Mouse (Mus musculus) CH12.LX (cell line): ENCODE data around the gene Ebna1bp2. TPM values are rescaled to one million over a fixed set of nuclear protein-coding genes. Genes with fewer than 3 reads are reported as not detected.

Experiments used
- DNase-seq: peaks from one replicate; pipeline ENCODE4 v3.0.0-alpha.2; 2013; ENCODE audit errors: extremely low read depth
- H3K27ac ChIP-seq: 2 replicates; pipeline ENCODE4 v1.5.1; 2012; ENCODE audit warnings: low read depth, mild to moderate bottlenecking, control low read depth, moderate library complexity; ENCODE audit not compliant: insufficient read depth
- H3K27me3 ChIP-seq: replicated peaks from 2 replicates; pipeline ENCODE3; 2012; ENCODE audit warnings: inconsistent platforms
- H3K36me3 ChIP-seq, 2 experiments: replicated peaks in 1 of 2; 2 replicates each; pipeline versions ENCODE3 to v1.6.1; 2012; ENCODE audit warnings: inconsistent platforms in 1 of 2, low read length in 1 of 2, mild to moderate bottlenecking in 1 of 2, mixed read lengths in 1 of 2, moderate library complexity in 1 of 2; ENCODE audit not compliant: control insufficient read depth in 1 of 2, insufficient read depth in 1 of 2
- H3K4me1 ChIP-seq, 2 experiments: 2 replicates each; pipeline ENCODE4 v1.6.1; 2012; ENCODE audit warnings: inconsistent platforms in 1 of 2, moderate library complexity in 1 of 2; ENCODE audit not compliant: insufficient read depth in 2 of 2, control insufficient read depth in 1 of 2
- H3K4me2 ChIP-seq: 2 replicates; pipeline ENCODE4 v1.6.1; 2012; ENCODE audit warnings: low read depth, mild to moderate bottlenecking, control low read depth; ENCODE audit not compliant: poor library complexity, insufficient read depth, severe bottlenecking
- H3K4me3 ChIP-seq, 3 experiments: fragments of 150-350 bp in 1 of 3; sonication (generic) in 1 of 3; replicated peaks in 1 of 3; 2 replicates each; pipeline versions ENCODE3 to v1.5.1; 2011 to 2012; ENCODE audit warnings: low read depth in 2 of 3, low read length in 2 of 3, mild to moderate bottlenecking in 2 of 3, moderate library complexity in 2 of 3, control low read depth in 1 of 3, improper control_type of control experiment in 1 of 3, inconsistent platforms in 1 of 3, mixed read lengths in 1 of 3; ENCODE audit not compliant: poor library complexity in 1 of 3
- H3K79me2 ChIP-seq: replicated peaks from 2 replicates; pipeline ENCODE4 v1.6.1; 2012; ENCODE audit warnings: mild to moderate bottlenecking, moderate library complexity; ENCODE audit not compliant: control insufficient read depth, poor library complexity, insufficient read depth, severe bottlenecking; ENCODE audit errors: extremely low read depth
- H3K9ac ChIP-seq: 2 replicates; pipeline ENCODE4 v1.6.1; 2012; ENCODE audit warnings: low read depth, mild to moderate bottlenecking, control low read depth, moderate library complexity; ENCODE audit not compliant: insufficient read depth
- H3K9me3 ChIP-seq: replicated peaks from 2 replicates; pipeline ENCODE3; 2012; ENCODE audit warnings: low read length, inconsistent platforms, mixed read lengths
- BHLHE40 ChIP-seq: IDR thresholded peaks from 2 replicates; pipeline ENCODE4 v1.6.1; 2011; ENCODE audit warnings: mild to moderate bottlenecking, low read depth, low read length, improper control_type of control experiment
- CHD1 ChIP-seq: IDR thresholded peaks from 2 replicates; pipeline ENCODE4 v1.6.1; 2012; ENCODE audit warnings: low read depth, low read length, improper control_type of control experiment, inconsistent platforms
- CHD2 ChIP-seq: IDR thresholded peaks from 2 replicates; pipeline ENCODE4 v1.6.1; 2011; ENCODE audit warnings: low read length, improper control_type of control experiment
- CTCF ChIP-seq, 2 experiments: IDR thresholded peaks in 1 of 2; conservative IDR thresholded peaks in 1 of 2; 2 replicates each; pipeline ENCODE4 v1.5.1; 2011 to 2012; ENCODE audit warnings: low read depth in 2 of 2, low read length in 2 of 2, improper control_type of control experiment in 1 of 2, inconsistent platforms in 1 of 2, mild to moderate bottlenecking in 1 of 2, moderate library complexity in 1 of 2
- ELF1 ChIP-seq: IDR thresholded peaks from 2 replicates; pipeline ENCODE4 v1.6.1; 2014; ENCODE audit warnings: low read depth, mild to moderate bottlenecking, inconsistent platforms, low read length, improper control_type of control experiment
- EP300 ChIP-seq: IDR thresholded peaks from 2 replicates; pipeline ENCODE4 v1.6.1; 2011; ENCODE audit warnings: low read length, improper control_type of control experiment
- GABPA ChIP-seq: IDR thresholded peaks from 2 replicates; pipeline ENCODE4 v1.6.1; 2012; ENCODE audit warnings: low read depth, low read length, improper control_type of control experiment, inconsistent platforms; ENCODE audit not compliant: insufficient replicate concordance
- IRF4 ChIP-seq: IDR thresholded peaks from 2 replicates; pipeline ENCODE4 v1.6.1; 2014; ENCODE audit warnings: low read depth, mild to moderate bottlenecking, inconsistent platforms, low read length, improper control_type of control experiment
- KAT2A ChIP-seq: IDR thresholded peaks from 2 replicates; pipeline ENCODE4 v1.6.1; 2012; ENCODE audit warnings: low read length, improper control_type of control experiment, inconsistent platforms; ENCODE audit not compliant: insufficient replicate concordance
- MAX ChIP-seq: IDR thresholded peaks from 2 replicates; pipeline ENCODE4 v1.6.1; 2011; ENCODE audit warnings: low read length, improper control_type of control experiment
- MAZ ChIP-seq: IDR thresholded peaks from 2 replicates; pipeline ENCODE4 v1.6.1; 2012; ENCODE audit warnings: low read depth, mild to moderate bottlenecking, inconsistent platforms, low read length, improper control_type of control experiment, moderate library complexity
- NRF1 ChIP-seq: IDR thresholded peaks from 2 replicates; pipeline ENCODE4 v1.6.1; 2014; ENCODE audit warnings: low read depth, mild to moderate bottlenecking, inconsistent platforms, low read length, improper control_type of control experiment, moderate library complexity
- PAX5 ChIP-seq: IDR thresholded peaks from 2 replicates; pipeline ENCODE4 v1.6.1; 2012; ENCODE audit warnings: low read length, inconsistent platforms, mixed read lengths
- POLR2A ChIP-seq: IDR thresholded peaks from 2 replicates; pipeline ENCODE4 v1.6.1; 2011; ENCODE audit warnings: low read depth, mild to moderate bottlenecking, improper control_type of control experiment, low read length
- POLR2AphosphoS2 ChIP-seq: IDR thresholded peaks from 2 replicates; pipeline ENCODE4 v1.6.1; 2011; ENCODE audit warnings: low read depth, low read length, improper control_type of control experiment
- RAD21 ChIP-seq: IDR thresholded peaks from 2 replicates; pipeline ENCODE4 v1.6.1; 2011; ENCODE audit warnings: low read depth, mild to moderate bottlenecking, low read length, improper control_type of control experiment, moderate library complexity
- SIN3A ChIP-seq: IDR thresholded peaks from 2 replicates; pipeline ENCODE4 v1.6.1; 2012; ENCODE audit warnings: low read length, improper control_type of control experiment, inconsistent platforms
- UBTF ChIP-seq: IDR thresholded peaks from 2 replicates; pipeline ENCODE4 v1.6.1; 2012; ENCODE audit warnings: low read depth, mild to moderate bottlenecking, inconsistent platforms, low read length, improper control_type of control experiment, moderate library complexity
- ZC3H11A ChIP-seq: IDR thresholded peaks from 2 replicates; pipeline ENCODE4 v1.6.1; 2012; ENCODE audit warnings: low read depth, mild to moderate bottlenecking, inconsistent platforms, low read length, improper control_type of control experiment
- ZKSCAN1 ChIP-seq: IDR thresholded peaks from 2 replicates; pipeline ENCODE4 v1.6.1; 2012; ENCODE audit warnings: low read depth, inconsistent platforms, low read length, improper control_type of control experiment, borderline replicate concordance
- ZMIZ1 ChIP-seq: IDR thresholded peaks from 2 replicates; pipeline ENCODE4 v1.6.1; 2012; ENCODE audit warnings: low read depth, mild to moderate bottlenecking, inconsistent platforms, low read length, improper control_type of control experiment
- ZNF384 ChIP-seq: IDR thresholded peaks from 2 replicates; pipeline ENCODE4 v1.6.1; 2012; ENCODE audit warnings: low read depth, low read length, improper control_type of control experiment, inconsistent platforms
- dilution Hi-C: fragments of 300-500 bp; cut with MboI; formaldehyde crosslinking; loops from 2 replicates; pipeline ENCODE4 v1.14.3; 2020; ENCODE audit warnings: low sequenced_read_pairs; ENCODE audit not compliant: extremely low pct_unique_long_range_greater_than_20kb, extremely low pct_ligation_motif_present
- in situ Hi-C: fragments of 300-500 bp; cut with MboI; formaldehyde crosslinking; loops from 3 replicates; pipeline ENCODE4 v1.14.3; 2019; ENCODE audit warnings: low sequenced_read_pairs, low pct_ligation_motif_present, low pct_unique_long_range_greater_than_20kb, mixed read lengths
- polyA plus RNA-seq: library from polyadenylated mRNA; unstranded; fragments of >175 nt; gene quantifications from 2 replicates; pipeline ENCODE4 v1.2.1, GENCODE M21; 2012; ENCODE audit warnings: low read depth; ENCODE audit not compliant: insufficient read length
- total RNA-seq, 2 experiments: library from RNA; depleted of rRNA; stranded (reverse); fragments of 300-350 nt in 1 of 2; fragments of >200 nt in 1 of 2; gene quantifications; 2 replicates each; pipeline ENCODE4 v1.2.3; 2012 to 2014

Gene Ebna1bp2
- total and polyA plus RNA-seq, 3 experiments = 167 to 271 (median 257) TPM

GRCm38 (mm10) chr4:118589053-118589732, 31.4 kb upstream of the Ebna1bp2 start:
- dilution Hi-C loops = no loop called here
- Histone ChIP-seq H3K4me2 (no peak overlapping the region), H3K27ac (no peak overlapping the region), H3K27me3 (peaks cover 80% of the 10 kb centered on the region), H3K4me3 (no peak overlapping the region), H3K4me1 (no peaks in the 10 kb centered on the region), H3K79me2 (no peaks in the 10 kb centered on the region), H3K9ac (no peak overlapping the region), H3K9me3 (peaks cover 6% of the 10 kb centered on the region)
- no peak for TF ChIP-seq RAD21
- no peak for TF ChIP-seq CHD2
- TF ChIP-seq MAX = no peak
- TF ChIP-seq EP300 = no peak
- TF ChIP-seq POLR2A = no peak
- TF ChIP-seq BHLHE40 = no peak
- no peak for TF ChIP-seq UBTF
- no peak for TF ChIP-seq PAX5
- no peak for TF ChIP-seq SIN3A
- no peak for TF ChIP-seq ZNF384
- no peak for TF ChIP-seq NRF1
- TF ChIP-seq MAZ = no peak
- TF ChIP-seq GABPA = no peak
- no peak for TF ChIP-seq KAT2A
- TF ChIP-seq, all 38 proteins: peak for 0
- no peaks in the 10 kb centered on the region for H3K36me3 ChIP-seq
- in situ Hi-C loops = no loop called here
- DNase-seq = no peak

GRCm38 (mm10) chr4:118589733-118590130, 30.9 kb upstream of the Ebna1bp2 start:
- Histone ChIP-seq H3K4me1 (no peaks in the 10 kb centered on the region), H3K36me3 (no peaks in the 10 kb centered on the region), H3K9me3 (peaks cover 6% of the 10 kb centered on the region), H3K27me3 (peaks cover 80% of the 10 kb centered on the region), H3K9ac (no peak overlapping the region), H3K79me2 (no peaks in the 10 kb centered on the region), H3K4me3 (no peak overlapping the region), H3K4me2 (no peak overlapping the region), H3K27ac (no peak overlapping the region)
- DNase-seq = no peak
- in situ Hi-C loops = no loop called here
- dilution Hi-C loops = no loop called here
- TF ChIP-seq MAX = no peak
- TF ChIP-seq BHLHE40 = no peak
- TF ChIP-seq IRF4 = no peak
- TF ChIP-seq MAZ = no peak
- no peak for TF ChIP-seq GABPA
- TF ChIP-seq UBTF = no peak
- TF ChIP-seq POLR2AphosphoS2 = no peak
- no peak for TF ChIP-seq CTCF (conservative IDR thresholded peaks at IDR 0.05 in 1 of 2, IDR thresholded peaks at IDR 0.05 in 1 of 2; ENCODE audit: low read depth in 2 of 2, low read length in 2 of 2)
- no peak for TF ChIP-seq ZMIZ1
- no peak for TF ChIP-seq ZKSCAN1
- no peak for TF ChIP-seq RAD21
- TF ChIP-seq ELF1 = no peak
- TF ChIP-seq KAT2A = no peak
- TF ChIP-seq ZC3H11A = no peak
- TF ChIP-seq CHD1 = no peak
